Mouse (Mus musculus) heart, postnatal 0 days (tissue): ENCODE results near the gene Abcd2.

Experiments
- CTCF ChIP-seq: IDR thresholded peaks from 2 replicates; pipeline ENCODE4 v1.5.1; 2016; ENCODE audit warnings: antibody characterized with exemption, control low read depth, low read depth
- EP300 ChIP-seq: IDR thresholded peaks from 2 replicates; pipeline ENCODE4 v1.6.1; 2016; ENCODE audit warnings: antibody characterized with exemption, low read depth

GRCm38 (mm10) chr15:91108102-91108659 lies 83.4 kb downstream of the Abcd2 start:
- no peak for TF ChIP-seq CTCF
- TF ChIP-seq EP300: no peak
